Mouse (Mus musculus): ENCODE data around the gene Add2. TPM values are rescaled to one million over a fixed set of nuclear protein-coding genes. Genes with fewer than 3 reads are reported as not detected.

The Add2 gene
- polyA plus RNA-seq, 1 experiment from 2014 or later = 1.7 TPM

- Histone ChIP-seq H3K36me3 (ENCODE audit: control insufficient read depth, insufficient read depth) (no peaks in the 10 kb centered on the region), H3K4me1 (ENCODE audit: control insufficient read depth, insufficient read depth, low read length) (no peaks in the 10 kb centered on the region), H3K4me3 (ENCODE audit: low read length) (no peak overlapping the region), H3K9ac (ENCODE audit: low read length) (no peak overlapping the region), H3K4me2 (ENCODE audit: low read depth, low read length) (no peak overlapping the region), H3K27me3 (ENCODE audit: control insufficient read depth, insufficient read depth, low read length) (no peaks in the 10 kb centered on the region), H3K9me3 (replicated peaks; ENCODE audit: control insufficient read depth, low read length) (no peaks in the 10 kb centered on the region), H3K27ac (ENCODE audit: low read length) (no peak overlapping the region)
- no peak for ATAC-seq (replicated peaks; ENCODE audit: extremely low read depth, insufficient read depth, low FRiP score)
- 62% methylated on average over 6 of the region's 6 CpGs for WGBS
These were observed 57.0 kb downstream of the Add2 start for GRCm38 (mm10) chr6:86085518-86085917.

DNA sequence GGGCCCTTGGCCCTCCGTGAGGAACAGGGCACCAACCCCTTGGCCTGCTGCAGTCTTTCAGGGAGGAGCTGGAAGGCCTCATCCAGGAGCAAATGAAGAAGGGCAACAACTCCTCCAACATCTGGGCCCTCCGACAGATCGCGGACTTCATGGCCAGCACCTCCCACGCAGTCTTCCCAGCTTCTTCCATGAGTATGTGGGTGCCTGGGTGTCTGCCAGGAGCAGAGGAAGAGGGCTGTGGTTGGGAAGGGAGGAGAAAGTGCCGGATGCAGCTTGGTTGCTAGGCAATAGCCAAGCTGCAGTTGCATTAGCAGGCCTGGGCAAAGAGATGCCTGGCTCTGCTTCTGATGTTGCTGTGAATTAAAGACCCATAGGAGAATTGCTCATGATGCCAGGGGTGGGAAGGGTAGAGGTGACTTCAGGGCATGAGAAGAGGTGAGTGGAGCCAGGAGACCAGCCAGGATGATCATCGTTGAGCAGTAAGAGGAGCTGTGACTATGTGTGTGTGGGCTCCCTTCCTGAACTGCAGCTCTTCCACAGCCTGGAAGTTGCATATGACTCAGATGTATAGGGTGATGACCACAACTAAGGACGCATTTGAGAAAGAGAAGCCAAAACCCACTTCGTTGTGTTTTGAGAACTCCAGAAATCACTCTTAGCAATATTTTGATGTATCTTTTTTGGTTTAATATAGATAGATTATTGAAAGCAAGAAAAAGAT, 58.5 kb downstream of the Add2 start:
- Histone ChIP-seq H3K27me3 (ENCODE audit: control insufficient read depth, insufficient read depth, low read length) (no peaks in the 10 kb centered on the region), H3K27ac (ENCODE audit: low read length) (no peak overlapping the region), H3K9ac (ENCODE audit: low read length) (no peak overlapping the region), H3K4me2 (ENCODE audit: low read depth, low read length) (no peak overlapping the region), H3K9me3 (replicated peaks; ENCODE audit: control insufficient read depth, low read length) (no peaks in the 10 kb centered on the region), H3K36me3 (ENCODE audit: control insufficient read depth, insufficient read depth) (no peaks in the 10 kb centered on the region), H3K4me3 (ENCODE audit: low read length) (no peak overlapping the region), H3K4me1 (ENCODE audit: control insufficient read depth, insufficient read depth, low read length) (no peaks in the 10 kb centered on the region)
- ATAC-seq (replicated peaks; ENCODE audit: extremely low read depth, insufficient read depth, low FRiP score) = no peak
- WGBS = 58% methylated on average over 9 of the region's 9 CpGs

DNA sequence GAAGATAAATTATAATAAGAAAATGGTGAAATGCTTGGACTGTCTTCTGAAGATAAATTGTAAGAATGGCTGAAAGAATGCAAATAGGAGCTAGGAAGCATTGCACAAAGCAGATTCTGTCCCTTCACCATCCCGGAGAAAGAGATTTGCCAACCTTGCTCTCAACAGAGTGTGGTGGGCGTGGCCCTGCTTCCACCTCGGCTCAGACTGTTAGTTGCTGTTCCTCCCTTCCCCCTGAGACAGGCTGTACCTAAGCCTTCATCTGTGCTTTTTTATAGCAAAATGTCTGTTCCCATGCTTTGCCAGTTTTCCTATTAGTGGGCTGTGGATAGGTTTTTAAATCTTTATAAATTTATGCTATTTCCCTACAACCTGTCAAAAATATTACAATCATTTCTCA, 59.3 kb downstream of the Add2 start:
- Histone ChIP-seq H3K4me1 (ENCODE audit: control insufficient read depth, insufficient read depth, low read length) (no peaks in the 10 kb centered on the region), H3K36me3 (ENCODE audit: control insufficient read depth, insufficient read depth) (no peaks in the 10 kb centered on the region), H3K27me3 (ENCODE audit: control insufficient read depth, insufficient read depth, low read length) (no peaks in the 10 kb centered on the region), H3K27ac (ENCODE audit: low read length) (no peak overlapping the region), H3K4me2 (ENCODE audit: low read depth, low read length) (no peak overlapping the region), H3K9ac (ENCODE audit: low read length) (no peak overlapping the region), H3K9me3 (replicated peaks; ENCODE audit: control insufficient read depth, low read length) (no peaks in the 10 kb centered on the region), H3K4me3 (ENCODE audit: low read length) (no peak overlapping the region)
- no peak for ATAC-seq (replicated peaks; ENCODE audit: extremely low read depth, insufficient read depth, low FRiP score)
- 50% methylated on average over 3 of the region's 3 CpGs for WGBS

DNA sequence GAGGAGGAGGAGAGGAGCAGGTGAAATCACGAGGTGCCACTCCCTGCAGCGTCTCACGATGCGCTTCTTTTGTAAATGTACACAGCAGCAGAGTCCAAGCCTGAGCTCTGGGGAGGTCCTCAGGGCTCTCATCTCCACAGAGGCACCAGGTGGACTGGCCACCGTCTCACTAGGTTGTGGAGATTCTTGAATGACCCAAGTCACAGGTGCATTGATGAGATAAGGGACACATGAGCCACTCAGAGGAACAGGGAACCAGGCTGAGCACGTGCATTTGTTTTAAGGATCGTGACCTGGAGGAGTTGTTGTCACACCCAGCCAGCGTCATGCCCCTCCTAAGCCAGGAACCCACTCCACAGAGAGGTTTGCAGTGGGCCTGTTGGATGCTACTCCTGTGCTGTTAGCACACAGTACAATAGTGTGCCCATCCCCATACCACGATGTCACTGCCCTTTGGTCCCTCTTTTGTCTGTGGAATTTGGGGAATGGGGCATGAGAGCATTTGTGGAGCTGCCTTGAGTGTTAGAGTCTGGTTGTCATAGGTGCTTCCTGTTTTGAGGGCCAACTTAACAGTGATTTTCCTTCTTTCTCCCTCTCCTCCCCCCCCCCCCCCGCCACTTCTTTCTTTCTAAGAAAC, 65.8 kb downstream of the Add2 start:
- Histone ChIP-seq H3K4me2 (ENCODE audit: low read depth, low read length) (no peak overlapping the region), H3K36me3 (ENCODE audit: control insufficient read depth, insufficient read depth) (no peaks in the 10 kb centered on the region), H3K9ac (ENCODE audit: low read length) (no peak overlapping the region), H3K4me1 (ENCODE audit: control insufficient read depth, insufficient read depth, low read length) (no peaks in the 10 kb centered on the region), H3K27me3 (ENCODE audit: control insufficient read depth, insufficient read depth, low read length) (no peaks in the 10 kb centered on the region), H3K9me3 (replicated peaks; ENCODE audit: control insufficient read depth, low read length) (no peaks in the 10 kb centered on the region), H3K4me3 (ENCODE audit: low read length) (no peak overlapping the region), H3K27ac (ENCODE audit: low read length) (no peak overlapping the region)
- ATAC-seq (replicated peaks; ENCODE audit: extremely low read depth, insufficient read depth, low FRiP score) = no peak
- WGBS = 65% methylated on average over 9 of the region's 10 CpGs

GRCm38 (mm10) chr6:86095518-86095917, 67.0 kb downstream of the Add2 start:
- Histone ChIP-seq H3K27ac (ENCODE audit: low read length) (no peak overlapping the region), H3K4me1 (ENCODE audit: control insufficient read depth, insufficient read depth, low read length) (no peaks in the 10 kb centered on the region), H3K4me2 (ENCODE audit: low read depth, low read length) (no peak overlapping the region), H3K9ac (ENCODE audit: low read length) (no peak overlapping the region), H3K4me3 (ENCODE audit: low read length) (no peak overlapping the region), H3K27me3 (ENCODE audit: control insufficient read depth, insufficient read depth, low read length) (no peaks in the 10 kb centered on the region), H3K36me3 (ENCODE audit: control insufficient read depth, insufficient read depth) (no peaks in the 10 kb centered on the region), H3K9me3 (replicated peaks; ENCODE audit: control insufficient read depth, low read length) (no peaks in the 10 kb centered on the region)
- 73% methylated on average over 5 of the region's 5 CpGs for WGBS
- no peak for ATAC-seq (replicated peaks; ENCODE audit: extremely low read depth, insufficient read depth, low FRiP score)

- no peak overlapping the region for H3K9ac ChIP-seq (ENCODE audit: low read length)
- H3K27ac ChIP-seq (ENCODE audit: low read length) = no peak overlapping the region
- 86% methylated on average over 10 of the region's 10 CpGs for WGBS
- no peaks in the 10 kb centered on the region for H3K27me3 ChIP-seq (ENCODE audit: control insufficient read depth, insufficient read depth, low read length)
- ATAC-seq (replicated peaks; ENCODE audit: extremely low read depth, insufficient read depth, low FRiP score) = no peak
- H3K36me3 ChIP-seq (ENCODE audit: control insufficient read depth, insufficient read depth) = no peaks in the 10 kb centered on the region
- no peak overlapping the region for H3K4me3 ChIP-seq (ENCODE audit: low read length)
- H3K4me2 ChIP-seq (ENCODE audit: low read depth, low read length) = no peak overlapping the region
- H3K9me3 ChIP-seq (replicated peaks; ENCODE audit: control insufficient read depth, low read length) = no peaks in the 10 kb centered on the region
- H3K4me1 ChIP-seq (ENCODE audit: control insufficient read depth, insufficient read depth, low read length) = no peaks in the 10 kb centered on the region
These were observed 68.3 kb downstream of the Add2 start for GRCm38 (mm10) chr6:86096733-86097132.

GRCm38 (mm10) chr6:86097155-86097554, 68.7 kb downstream of the Add2 start:
- Histone ChIP-seq H3K9ac (ENCODE audit: low read length) (no peak overlapping the region), H3K9me3 (replicated peaks; ENCODE audit: control insufficient read depth, low read length) (no peaks in the 10 kb centered on the region), H3K4me3 (ENCODE audit: low read length) (no peak overlapping the region), H3K4me2 (ENCODE audit: low read depth, low read length) (no peak overlapping the region), H3K4me1 (ENCODE audit: control insufficient read depth, insufficient read depth, low read length) (no peaks in the 10 kb centered on the region), H3K27ac (ENCODE audit: low read length) (no peak overlapping the region), H3K36me3 (ENCODE audit: control insufficient read depth, insufficient read depth) (no peaks in the 10 kb centered on the region), H3K27me3 (ENCODE audit: control insufficient read depth, insufficient read depth, low read length) (no peaks in the 10 kb centered on the region)
- ATAC-seq (replicated peaks; ENCODE audit: extremely low read depth, insufficient read depth, low FRiP score) = no peak
- WGBS = 62% methylated on average over 4 of the region's 4 CpGs

GRCm38 (mm10) chr6:86099003-86099402, 70.5 kb downstream of the Add2 start:
- H3K4me3 ChIP-seq (ENCODE audit: low read length) = no peak overlapping the region
- H3K36me3 ChIP-seq (ENCODE audit: control insufficient read depth, insufficient read depth) = no peaks in the 10 kb centered on the region
- no peak overlapping the region for H3K27ac ChIP-seq (ENCODE audit: low read length)
- H3K4me2 ChIP-seq (ENCODE audit: low read depth, low read length) = no peak overlapping the region
- no peaks in the 10 kb centered on the region for H3K27me3 ChIP-seq (ENCODE audit: control insufficient read depth, insufficient read depth, low read length)
- no peaks in the 10 kb centered on the region for H3K9me3 ChIP-seq (replicated peaks; ENCODE audit: control insufficient read depth, low read length)
- H3K9ac ChIP-seq (ENCODE audit: low read length) = no peak overlapping the region
- ATAC-seq (replicated peaks; ENCODE audit: extremely low read depth, insufficient read depth, low FRiP score) = no peak
- no peaks in the 10 kb centered on the region for H3K4me1 ChIP-seq (ENCODE audit: control insufficient read depth, insufficient read depth, low read length)
- WGBS = 84% methylated on average over 4 of the region's 4 CpGs

GRCm38 (mm10) chr6:86101451-86101850, 73.0 kb downstream of the Add2 start:
- no peaks in the 10 kb centered on the region for H3K27me3 ChIP-seq (ENCODE audit: control insufficient read depth, insufficient read depth, low read length)
- 73% methylated on average over 5 of the region's 5 CpGs for WGBS
- ATAC-seq (replicated peaks; ENCODE audit: extremely low read depth, insufficient read depth, low FRiP score) = no peak

More at GRCm38 (mm10) chr6:86101451-86101850, 73.0 kb downstream of the Add2 start:
- Histone ChIP-seq H3K9ac (ENCODE audit: low read length) (no peak overlapping the region), H3K4me3 (ENCODE audit: low read length) (no peak overlapping the region), H3K27ac (ENCODE audit: low read length) (no peak overlapping the region), H3K4me2 (ENCODE audit: low read depth, low read length) (no peak overlapping the region), H3K36me3 (ENCODE audit: control insufficient read depth, insufficient read depth) (no peaks in the 10 kb centered on the region), H3K4me1 (ENCODE audit: control insufficient read depth, insufficient read depth, low read length) (no peaks in the 10 kb centered on the region), H3K9me3 (replicated peaks; ENCODE audit: control insufficient read depth, low read length) (no peaks in the 10 kb centered on the region)
